Mouse (Mus musculus) ES-E14 (cell line): ENCODE measurements at regions not wholly inside any gene's neighbourhood (a gene's known extent, or its start where the extent isn't known, plus 50 kb on each side); places are given as distances from the start of the nearest gene placed in this dataset.

Source experiments
- CHD2 ChIP-seq: IDR thresholded peaks from 2 replicates; pipeline ENCODE4 v1.6.1; 2014; ENCODE audit warnings: mild to moderate bottlenecking, low read depth, low read length, inconsistent platforms
- HCFC1 ChIP-seq: IDR thresholded peaks from 2 replicates; pipeline ENCODE4 v1.6.1; 2012; ENCODE audit warnings: low read length, inconsistent platforms, borderline replicate concordance; ENCODE audit not compliant: insufficient read depth
- MAFK ChIP-seq: IDR thresholded peaks from 2 replicates; pipeline ENCODE4 v1.6.1; 2014; ENCODE audit warnings: mild to moderate bottlenecking, low read depth, low read length, inconsistent platforms; ENCODE audit not compliant: insufficient read depth
- ZC3H11A ChIP-seq: IDR thresholded peaks from 2 replicates; pipeline ENCODE4 v1.6.1; 2012; ENCODE audit warnings: low read depth, mild to moderate bottlenecking, inconsistent platforms, low read length, borderline replicate concordance
- ZNF384 ChIP-seq: IDR thresholded peaks from 2 replicates; pipeline ENCODE4 v1.6.1; 2012; ENCODE audit warnings: low read depth, low read length, inconsistent platforms

DNA sequence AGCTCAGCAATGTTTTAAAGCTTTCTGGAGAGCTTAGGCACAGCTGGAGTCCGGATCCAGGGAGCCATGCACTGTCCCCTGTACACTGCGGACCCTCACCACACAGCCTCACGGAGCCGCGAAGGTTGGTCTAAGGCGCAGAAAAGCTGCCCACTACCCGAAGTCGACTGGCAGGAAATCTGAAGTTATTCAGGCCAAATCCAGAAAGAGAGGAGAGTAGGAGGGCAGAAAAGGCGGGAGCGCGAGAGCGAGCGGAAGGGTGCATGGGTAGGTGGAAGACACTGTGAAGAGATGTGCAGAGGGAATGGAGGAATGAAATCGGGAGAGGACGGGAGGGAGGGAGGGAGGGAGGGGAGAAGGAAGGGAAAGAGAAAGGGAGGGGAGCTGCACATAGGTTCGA lies 51.2 kb upstream of the Kdm8 start:
- no peak for TF ChIP-seq ZNF384
- no peak for TF ChIP-seq MAFK
- TF ChIP-seq ZC3H11A: no peak
- no peak for TF ChIP-seq HCFC1
- no peak for TF ChIP-seq CHD2
